Mouse (Mus musculus) liver, postnatal 0 days (tissue): ENCODE data around the gene Atp6v0a4.

Experiments used
- CTCF ChIP-seq: sonication (generic); IDR thresholded peaks from 2 replicates; pipeline ENCODE4 v1.5.1; 2016; ENCODE audit warnings: antibody characterized with exemption, low read depth
- EP300 ChIP-seq: IDR thresholded peaks from 2 replicates; pipeline ENCODE4 v1.6.1; 2016; ENCODE audit warnings: antibody characterized with exemption, low read depth, mild to moderate bottlenecking

DNA sequence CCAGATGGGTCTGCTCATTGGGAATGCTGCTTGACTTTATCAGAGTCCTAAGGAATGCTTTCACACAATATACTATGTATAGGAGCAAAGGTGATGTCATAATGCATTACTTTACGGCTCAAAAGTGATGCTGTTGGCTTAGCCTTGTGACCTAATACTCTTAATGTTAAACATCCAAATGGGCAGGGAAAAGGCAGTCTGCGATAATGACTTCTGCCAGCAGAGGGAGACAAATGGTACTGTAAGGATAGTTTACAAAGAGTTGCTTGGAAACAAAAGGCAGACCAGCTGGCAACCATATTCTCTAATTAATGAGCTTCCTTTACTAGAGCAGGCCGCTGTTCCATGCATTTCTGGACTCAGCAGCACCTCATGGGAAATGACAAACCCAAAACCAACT lies 35.7 kb upstream of the Atp6v0a4 start:
- TF ChIP-seq CTCF: peak; percentile 88
- TF ChIP-seq EP300: no peak
